Mouse (Mus musculus) MEL (cell line): Measurements from ENCODE around the gene Sh3tc1. TPM values are rescaled to one million over a fixed set of nuclear protein-coding genes. Genes with fewer than 3 reads are reported as not detected.

Source experiments
- DNase-seq: peaks from one replicate; pipeline ENCODE4 v3.0.0; 2011; ENCODE audit warnings: low read depth, low spot score
- H3K27ac ChIP-seq: 2 replicates; pipeline ENCODE4 v1.5.1; 2012; ENCODE audit warnings: low read depth, mild to moderate bottlenecking, control low read depth, low read length, moderate library complexity; ENCODE audit not compliant: control insufficient read depth
- H3K27me3 ChIP-seq, 2 experiments: fragments of 150-350 bp in 1 of 2; sonication (generic) in 1 of 2; 2 replicates each; pipeline ENCODE4 v1.6.1; 2012; ENCODE audit warnings: low read length in 2 of 2, mild to moderate bottlenecking in 2 of 2, improper control_type of control experiment in 1 of 2, moderate library complexity in 1 of 2; ENCODE audit not compliant: insufficient read depth in 2 of 2, control insufficient read depth in 1 of 2
- H3K36me3 ChIP-seq, 2 experiments: 2 replicates each; pipeline ENCODE4 v1.6.1; 2012 to 2014; ENCODE audit warnings: low read length in 2 of 2, improper control_type of control experiment in 1 of 2, inconsistent platforms in 1 of 2, mild to moderate bottlenecking in 1 of 2; ENCODE audit not compliant: insufficient read depth in 2 of 2, control insufficient read depth in 1 of 2
- H3K4me1 ChIP-seq, 2 experiments: fragments of 150-350 bp in 1 of 2; sonication (generic) in 1 of 2; 2 replicates each; pipeline ENCODE4 v1.6.1; 2012; ENCODE audit warnings: low read length in 2 of 2, improper control_type of control experiment in 1 of 2, mild to moderate bottlenecking in 1 of 2; ENCODE audit not compliant: insufficient read depth in 2 of 2, control insufficient read depth in 1 of 2
- H3K4me3 ChIP-seq, 2 experiments: fragments of 150-350 bp in 1 of 2; sonication (generic) in 1 of 2; 2 replicates each; pipeline ENCODE4 v1.5.1; 2012; ENCODE audit warnings: low read depth in 2 of 2, low read length in 2 of 2, mild to moderate bottlenecking in 2 of 2, moderate library complexity in 2 of 2, control low read depth in 1 of 2, improper control_type of control experiment in 1 of 2; ENCODE audit not compliant: control insufficient read depth in 1 of 2, insufficient read depth in 1 of 2
- H3K79me2 ChIP-seq: 2 replicates; pipeline ENCODE4 v1.6.1; 2012; ENCODE audit warnings: mild to moderate bottlenecking, low read length, moderate library complexity; ENCODE audit not compliant: control insufficient read depth, poor library complexity, insufficient read depth
- H3K9ac ChIP-seq: 2 replicates; pipeline ENCODE4 v1.6.1; 2012; ENCODE audit warnings: low read depth, mild to moderate bottlenecking, control low read depth, low read length, moderate library complexity; ENCODE audit not compliant: control insufficient read depth, poor library complexity, severe bottlenecking
- H3K9me3 ChIP-seq: fragments of 150-350 bp; sonication (generic); replicated peaks from 2 replicates; pipeline ENCODE4 v1.6.1; 2012; ENCODE audit warnings: mild to moderate bottlenecking, low read length, improper control_type of control experiment, moderate library complexity; ENCODE audit not compliant: insufficient read depth
- CHD1 ChIP-seq: IDR thresholded peaks from 2 replicates; pipeline ENCODE4 v1.6.1; 2012; ENCODE audit warnings: low read depth, mild to moderate bottlenecking, inconsistent platforms, low read length, improper control_type of control experiment
- CHD2 ChIP-seq: IDR thresholded peaks from 2 replicates; pipeline ENCODE4 v1.6.1; 2011; ENCODE audit warnings: low read length, improper control_type of control experiment
- CTCF ChIP-seq, 3 experiments: IDR thresholded peaks in 2 of 3; conservative IDR thresholded peaks in 1 of 3; 2 replicates each; pipeline ENCODE4 v1.5.1; 2011 to 2012; ENCODE audit warnings: low read length in 3 of 3, low read depth in 2 of 3, mild to moderate bottlenecking in 2 of 3, improper control_type of control experiment in 1 of 3, inconsistent platforms in 1 of 3, mixed read lengths in 1 of 3, moderate library complexity in 1 of 3; ENCODE audit not compliant: control insufficient read depth in 1 of 3, insufficient read depth in 1 of 3, poor library complexity in 1 of 3, severe bottlenecking in 1 of 3
- E2F4 ChIP-seq: IDR thresholded peaks from 2 replicates; pipeline ENCODE4 v1.6.1; 2011; ENCODE audit warnings: low read depth, low read length, improper control_type of control experiment, borderline replicate concordance
- ELF1 ChIP-seq: IDR thresholded peaks from 2 replicates; pipeline ENCODE4 v1.6.1; 2014; ENCODE audit warnings: low read depth, mild to moderate bottlenecking, inconsistent platforms, low read length, improper control_type of control experiment, moderate library complexity
- ETS1 ChIP-seq: IDR thresholded peaks from 2 replicates; pipeline ENCODE4 v1.6.1; 2012; ENCODE audit warnings: low read depth, mild to moderate bottlenecking, inconsistent platforms, low read length, improper control_type of control experiment, moderate library complexity
- GABPA ChIP-seq: IDR thresholded peaks from 2 replicates; pipeline ENCODE4 v1.6.1; 2012; ENCODE audit warnings: low read depth, mild to moderate bottlenecking, inconsistent platforms, low read length, improper control_type of control experiment, moderate library complexity
- HCFC1 ChIP-seq: IDR thresholded peaks from 2 replicates; pipeline ENCODE4 v1.6.1; 2012; ENCODE audit warnings: low read depth, mild to moderate bottlenecking, inconsistent platforms, low read length, improper control_type of control experiment, moderate library complexity
- JUND ChIP-seq: IDR thresholded peaks from 2 replicates; pipeline ENCODE4 v1.6.1; 2011; ENCODE audit warnings: low read depth, mild to moderate bottlenecking, improper control_type of control experiment, low read length
- KAT2A ChIP-seq: conservative IDR thresholded peaks from 2 replicates; pipeline ENCODE4 v1.6.1; 2012; ENCODE audit warnings: low read depth, low read length, improper control_type of control experiment, inconsistent platforms
- MAX ChIP-seq: IDR thresholded peaks from 2 replicates; pipeline ENCODE4 v1.6.1; 2011; ENCODE audit warnings: low read length, improper control_type of control experiment
- MEF2A ChIP-seq: IDR thresholded peaks from 2 replicates; pipeline ENCODE4 v1.6.1; 2014; ENCODE audit warnings: low read depth, mild to moderate bottlenecking, inconsistent platforms, low read length, improper control_type of control experiment; ENCODE audit not compliant: poor library complexity, insufficient replicate concordance, severe bottlenecking; ENCODE audit errors: extremely low read depth
- MXI1 ChIP-seq: IDR thresholded peaks from 2 replicates; pipeline ENCODE4 v1.6.1; 2011; ENCODE audit warnings: mild to moderate bottlenecking, low read depth, low read length, improper control_type of control experiment
- MYB ChIP-seq: IDR thresholded peaks from 2 replicates; pipeline ENCODE4 v1.6.1; 2011; ENCODE audit warnings: mild to moderate bottlenecking, low read depth, low read length, improper control_type of control experiment
- NELFE ChIP-seq: IDR thresholded peaks from 2 replicates; pipeline ENCODE4 v1.6.1; 2011; ENCODE audit warnings: low read depth, low read length, improper control_type of control experiment
- POLR2A ChIP-seq, 2 experiments: IDR thresholded peaks; 2 replicates each; pipeline ENCODE4 v1.6.1; 2011 to 2012; ENCODE audit warnings: low read length in 2 of 2, mild to moderate bottlenecking in 2 of 2, control low read depth in 1 of 2, improper control_type of control experiment in 1 of 2, low read depth in 1 of 2, moderate library complexity in 1 of 2; ENCODE audit not compliant: control insufficient read depth in 1 of 2, insufficient read depth in 1 of 2, poor library complexity in 1 of 2
- POLR2AphosphoS2 ChIP-seq: IDR thresholded peaks from 2 replicates; pipeline ENCODE4 v1.6.1; 2011; ENCODE audit warnings: low read length, improper control_type of control experiment
- POLR2AphosphoS5 ChIP-seq: IDR thresholded peaks from 2 replicates; pipeline ENCODE4 v1.6.1; 2012; ENCODE audit warnings: low read depth, borderline replicate concordance, mild to moderate bottlenecking, inconsistent platforms, low read length, moderate library complexity, mixed read lengths
- RAD21 ChIP-seq: IDR thresholded peaks from 2 replicates; pipeline ENCODE4 v1.6.1; 2011; ENCODE audit warnings: mild to moderate bottlenecking, low read depth, low read length, improper control_type of control experiment
- RCOR1 ChIP-seq: IDR thresholded peaks from 2 replicates; pipeline ENCODE4 v1.6.1; 2012; ENCODE audit warnings: low read depth, mild to moderate bottlenecking, inconsistent platforms, low read length, improper control_type of control experiment
- SIN3A ChIP-seq: IDR thresholded peaks from 2 replicates; pipeline ENCODE4 v1.6.1; 2012; ENCODE audit warnings: low read length, improper control_type of control experiment, inconsistent platforms
- SMC3 ChIP-seq: IDR thresholded peaks from 2 replicates; pipeline ENCODE4 v1.6.1; 2011; ENCODE audit warnings: low read depth, low read length, improper control_type of control experiment
- TAL1 ChIP-seq: IDR thresholded peaks from 2 replicates; pipeline ENCODE4 v1.6.1; 2012; ENCODE audit warnings: mild to moderate bottlenecking, inconsistent platforms, low read length, moderate library complexity, mixed read lengths
- TBP ChIP-seq: IDR thresholded peaks from 2 replicates; pipeline ENCODE4 v1.8.0; 2011; ENCODE audit warnings: low read depth, low read length, improper control_type of control experiment
- TCF12 ChIP-seq: IDR thresholded peaks from 2 replicates; pipeline ENCODE4 v1.6.1; 2014; ENCODE audit warnings: low read depth, mild to moderate bottlenecking, inconsistent platforms, low read length, improper control_type of control experiment, moderate library complexity
- USF1 ChIP-seq: IDR thresholded peaks from 2 replicates; pipeline ENCODE4 v1.6.1; 2014; ENCODE audit warnings: low read depth, mild to moderate bottlenecking, inconsistent platforms, low read length, improper control_type of control experiment, moderate library complexity
- USF2 ChIP-seq, 2 experiments: IDR thresholded peaks; 2 replicates each; pipeline ENCODE4 v1.6.1; 2011 to 2012; ENCODE audit warnings: improper control_type of control experiment in 2 of 2, low read length in 2 of 2, borderline replicate concordance in 1 of 2, inconsistent platforms in 1 of 2, low read depth in 1 of 2, mild to moderate bottlenecking in 1 of 2; ENCODE audit not compliant: insufficient read depth in 1 of 2
- ZMIZ1 ChIP-seq: IDR thresholded peaks from 2 replicates; pipeline ENCODE4 v1.6.1; 2012; ENCODE audit warnings: low read depth, mild to moderate bottlenecking, inconsistent platforms, low read length, improper control_type of control experiment, moderate library complexity
- ZNF384 ChIP-seq: IDR thresholded peaks from 2 replicates; pipeline ENCODE4 v1.6.1; 2012; ENCODE audit warnings: low read depth, mild to moderate bottlenecking, inconsistent platforms, low read length, improper control_type of control experiment
- polyA plus RNA-seq, 2 experiments: library from polyadenylated mRNA; stranded (reverse) in 1 of 2; unstranded in 1 of 2; fragments of >175 nt in 1 of 2; fragments of >200 nt in 1 of 2; gene quantifications; 2 replicates each; pipeline versions ENCODE4 v1.2.1 to v1.2.4; 2012; ENCODE audit warnings: low replicate concordance in 2 of 2, low read depth in 1 of 2; ENCODE audit not compliant: insufficient read length in 2 of 2, insufficient read depth in 1 of 2, missing spikeins in 1 of 2
- total RNA-seq: library from RNA; depleted of rRNA; stranded (reverse); fragments of 300-350 nt; gene quantifications from 2 replicates; pipeline ENCODE4 v1.2.3, GENCODE M21; 2012

Sh3tc1 gene
- total and polyA plus RNA-seq, 3 experiments, result not detected

DNA sequence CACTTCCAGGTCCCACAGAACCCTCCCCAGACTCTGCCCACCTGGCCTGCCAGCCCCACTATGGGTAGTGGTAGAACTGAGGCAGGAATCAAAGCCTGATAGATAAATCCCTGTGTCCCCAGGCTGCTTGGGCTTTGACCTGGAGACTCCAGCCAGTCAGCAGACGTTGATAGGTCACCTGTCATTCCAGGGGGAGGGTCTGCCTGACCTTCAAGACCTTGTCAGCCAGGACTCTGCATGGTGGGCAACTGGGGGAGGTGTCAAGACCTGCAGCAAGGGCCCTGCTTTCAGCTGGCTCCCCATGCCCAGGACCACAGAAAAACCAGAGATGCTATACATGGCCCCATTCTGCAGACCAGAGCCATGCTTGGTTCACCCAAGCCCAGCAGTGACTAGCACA lies 67.2 kb downstream of the Sh3tc1 start:
- Histone ChIP-seq H3K9me3 (no peaks in the 10 kb centered on the region; the same call in 1 of the 2 replicates), H3K27ac (no peak overlapping the region)
- TF ChIP-seq TBP (no peak), E2F4 (no peak), ZNF384 (no peak), ZMIZ1 (no peak), POLR2AphosphoS5 (no peak), TAL1 (no peak), KAT2A (no peak), CTCF (IDR thresholded peaks at IDR 0.05 in 2 of 3, conservative IDR thresholded peaks at IDR 0.05 in 1 of 3; ENCODE audit: control insufficient read depth in 1 of 3, insufficient read depth in 1 of 3, low read depth in 2 of 3, low read length in 3 of 3, poor library complexity in 1 of 3, severe bottlenecking in 1 of 3) (no peak), ETS1 (no peak), ELF1 (no peak), JUND (no peak), SIN3A (no peak), NELFE (no peak), RAD21 (no peak), MAX (no peak), POLR2A (IDR thresholded peaks at IDR 0.05; ENCODE audit: control insufficient read depth in 1 of 2, insufficient read depth in 1 of 2, low read depth in 1 of 2, low read length in 2 of 2, poor library complexity in 1 of 2) (no peak), MXI1 (no peak), MEF2A (no peak)
- TF ChIP-seq, all 39 proteins: peak for 0
- H3K36me3 ChIP-seq, result no peaks in the 10 kb centered on the region
- H3K9ac ChIP-seq, result no peak overlapping the region
- H3K4me3 ChIP-seq, result no peak overlapping the region
- no peak for DNase-seq
- H3K79me2 ChIP-seq, result no peaks in the 10 kb centered on the region
- no peaks in the 10 kb centered on the region for H3K27me3 ChIP-seq
- no peaks in the 10 kb centered on the region for H3K4me1 ChIP-seq

DNA sequence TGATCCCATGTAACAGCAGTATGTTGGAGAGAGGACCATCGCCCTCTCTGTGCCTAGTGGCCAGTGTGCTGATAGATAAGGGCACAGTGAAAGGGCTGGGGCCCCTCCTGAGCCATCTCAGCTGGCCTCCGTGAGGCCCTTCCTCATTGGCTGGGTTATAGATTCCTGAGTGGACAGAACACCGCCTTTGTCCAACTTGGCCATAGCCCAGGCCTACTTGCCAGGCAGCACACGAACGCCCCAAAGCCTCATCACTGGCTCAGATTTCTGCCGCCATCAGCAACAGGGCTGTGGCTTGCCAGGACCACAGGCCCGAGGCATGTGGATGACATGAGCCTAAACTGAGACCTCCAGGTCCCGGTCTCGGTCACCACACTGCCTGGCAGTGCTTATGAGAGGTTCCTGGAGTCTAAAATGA lies 68.3 kb downstream of the Sh3tc1 start:
- TF ChIP-seq HCFC1 (no peak), RAD21 (no peak), TCF12 (no peak), SMC3 (no peak), CHD1 (no peak), MEF2A (no peak), USF2 (IDR thresholded peaks at IDR 0.05; ENCODE audit: borderline replicate concordance in 1 of 2, insufficient read depth in 1 of 2, low read depth in 1 of 2, low read length in 2 of 2) (no peak), POLR2AphosphoS2 (no peak), GABPA (no peak), SIN3A (no peak), CHD2 (no peak), MAX (no peak), ZNF384 (no peak), TAL1 (no peak), CTCF (IDR thresholded peaks at IDR 0.05 in 2 of 3, conservative IDR thresholded peaks at IDR 0.05 in 1 of 3; ENCODE audit: control insufficient read depth in 1 of 3, insufficient read depth in 1 of 3, low read depth in 2 of 3, low read length in 3 of 3, poor library complexity in 1 of 3, severe bottlenecking in 1 of 3) (no peak), ETS1 (no peak), POLR2AphosphoS5 (no peak), MYB (no peak), USF1 (no peak), RCOR1 (no peak)
- no peak overlapping the region for H3K9ac ChIP-seq
- H3K27ac ChIP-seq, result no peak overlapping the region
- H3K4me3 ChIP-seq, result no peak overlapping the region
- no peaks in the 10 kb centered on the region for H3K4me1 ChIP-seq
- no peak for DNase-seq
- H3K79me2 ChIP-seq, result no peaks in the 10 kb centered on the region
- no peaks in the 10 kb centered on the region for H3K36me3 ChIP-seq
- no peaks in the 10 kb centered on the region; the same call in 1 of the 2 replicates for H3K9me3 ChIP-seq
- no peaks in the 10 kb centered on the region for H3K27me3 ChIP-seq
